Mouse (Mus musculus): Measurements from ENCODE around the gene Mcat.

The Mcat gene

GRCm38 (mm10) chr15:83535890-83536231 lies 27.7 kb downstream of the Mcat start:
- DNase-seq (ENCODE audit: low spot score) = no peak

GRCm38 (mm10) chr15:83534960-83535889 lies 28.4 kb downstream of the Mcat start:
- no peak for DNase-seq (ENCODE audit: low spot score)

GRCm38 (mm10) chr15:83532606-83533005 lies 31.0 kb downstream of the Mcat start:
- no peak for DNase-seq (ENCODE audit: low spot score)

GRCm38 (mm10) chr15:83531961-83532469 lies 31.6 kb downstream of the Mcat start:
- no peak for DNase-seq (ENCODE audit: low spot score)

- no peak for DNase-seq (ENCODE audit: low spot score)
Measured at GRCm38 (mm10) chr15:83530688-83531087, 32.9 kb downstream of the Mcat start.

- DNase-seq (ENCODE audit: low spot score) = no peak
Measured at GRCm38 (mm10) chr15:83530233-83530632, 33.4 kb downstream of the Mcat start.

GRCm38 (mm10) chr15:83529765-83530164 lies 33.8 kb downstream of the Mcat start:
- DNase-seq (ENCODE audit: low spot score) = no peak

- DNase-seq (ENCODE audit: low spot score) = no peak
Measured at GRCm38 (mm10) chr15:83528892-83529291, 34.7 kb downstream of the Mcat start.

- DNase-seq (ENCODE audit: low spot score) = no peak
Measured at GRCm38 (mm10) chr15:83527747-83528146, 35.8 kb downstream of the Mcat start.

GRCm38 (mm10) chr15:83527092-83527437 lies 36.5 kb downstream of the Mcat start:
- no peak for DNase-seq (ENCODE audit: low spot score)

GRCm38 (mm10) chr15:83526424-83527091 lies 37.0 kb downstream of the Mcat start, which contains the start of gene Bik:
Gene Bik (plus strand): TSS chr15:83526862.
- DNase-seq (ENCODE audit: low spot score) = peak; percentile 48

- no peak for DNase-seq (ENCODE audit: low spot score)
Measured at GRCm38 (mm10) chr15:83524333-83524729, 39.3 kb downstream of the Mcat start.

GRCm38 (mm10) chr15:83523638-83524332 lies 39.8 kb downstream of the Mcat start:
- no peak for DNase-seq (ENCODE audit: low spot score)

GRCm38 (mm10) chr15:83523196-83523595 lies 40.4 kb downstream of the Mcat start:
- no peak for DNase-seq (ENCODE audit: low spot score)

- DNase-seq (ENCODE audit: low spot score) = no peak
Measured at GRCm38 (mm10) chr15:83520861-83521382, 42.7 kb downstream of the Mcat start.

- DNase-seq (ENCODE audit: low spot score) = peak; percentile 53
Measured at GRCm38 (mm10) chr15:83518215-83519048, 45.2 kb downstream of the Mcat start.

GRCm38 (mm10) chr15:83515018-83515417 lies 48.6 kb downstream of the Mcat start:
- no peak for DNase-seq (ENCODE audit: low spot score)

GRCm38 (mm10) chr15:83512489-83513281 lies 50.9 kb downstream of the Mcat start:
- DNase-seq (ENCODE audit: low spot score) = peak; percentile 20

GRCm38 (mm10) chr15:83510805-83511405 lies 52.7 kb downstream of the Mcat start, which contains the start of gene Ttll1:
Gene Ttll1 (minus strand): TSS chr15:83510893.
- peak; percentile 91 for DNase-seq (ENCODE audit: low spot score)
